Mouse (Mus musculus): ENCODE measurements around the gene Atp5mpl. TPM values are rescaled to one million over a fixed set of nuclear protein-coding genes. Genes with fewer than 3 reads are reported as not detected.
"Not testable (repeated sequence)": the region's sequence is repeated elsewhere in the genome, so short reads cannot be mapped to it uniquely, and the experiment has no call there.

The Atp5mpl gene
- polyA plus RNA-seq, 1 experiment: 8.8 TPM

DNA sequence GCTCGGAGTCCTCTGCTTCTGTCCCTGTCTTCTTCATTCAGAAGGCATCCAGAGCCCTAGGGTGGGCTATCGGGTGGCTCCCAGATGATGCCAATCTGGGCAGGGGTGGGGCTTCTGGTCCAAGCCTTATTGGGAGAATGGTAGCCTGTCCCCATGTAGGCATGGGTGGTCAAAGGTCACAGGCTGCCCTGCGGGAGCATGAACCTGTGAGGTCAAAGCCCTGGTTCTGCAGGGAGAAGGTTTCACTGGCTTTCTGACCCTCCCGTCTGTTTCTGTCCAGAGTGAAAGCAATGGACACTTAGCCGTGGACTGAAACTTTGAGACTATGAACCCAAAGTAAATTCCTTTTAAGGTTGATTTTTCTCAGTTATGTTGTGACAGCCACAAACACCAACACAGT lies 10.6 kb downstream of the Atp5mpl start:
- no peak overlapping the region for H3K4me3 ChIP-seq (ENCODE audit: extremely low read depth, insufficient read depth, insufficient read length)
- no peak for TF ChIP-seq POLR2A (IDR thresholded peaks at IDR 0.05; ENCODE audit: low read depth, low read length)
- TF ChIP-seq CTCF (IDR thresholded peaks at IDR 0.05; ENCODE audit: extremely low read depth, insufficient read depth, insufficient read length, insufficient replicate concordance): no peak
- H3K27me3 ChIP-seq (ENCODE audit: control insufficient read depth, insufficient read depth, low read length): no peaks in the 10 kb centered on the region
- H3K27ac ChIP-seq (ENCODE audit: insufficient read depth, low read length): no peak overlapping the region
- 93% methylated on average over 5 of the region's 5 CpGs for WGBS
- DNase-seq (ENCODE audit: low read depth in 1 of 2, low spot score in 2 of 2): no peak
- peaks cover 5% of the 10 kb centered on the region for H3K36me3 ChIP-seq (ENCODE audit: control insufficient read depth, insufficient read depth, low read length)
- H3K4me1 ChIP-seq (ENCODE audit: control insufficient read depth, insufficient read depth, insufficient read length): no peaks in the 10 kb centered on the region

GRCm38 (mm10) chr12:111951701-111952100 lies 15.1 kb downstream of the Atp5mpl start:
- TF ChIP-seq CTCF (IDR thresholded peaks at IDR 0.05; ENCODE audit: extremely low read depth, insufficient read depth, insufficient read length, insufficient replicate concordance): no peak
- TF ChIP-seq POLR2A (IDR thresholded peaks at IDR 0.05; ENCODE audit: low read depth, low read length): no peak
- Histone ChIP-seq H3K36me3 (ENCODE audit: control insufficient read depth, insufficient read depth, low read length) (no peaks in the 10 kb centered on the region), H3K4me3 (ENCODE audit: extremely low read depth, insufficient read depth, insufficient read length) (no peak overlapping the region), H3K27ac (ENCODE audit: insufficient read depth, low read length) (no peak overlapping the region), H3K4me1 (ENCODE audit: control insufficient read depth, insufficient read depth, insufficient read length) (no peaks in the 10 kb centered on the region), H3K27me3 (ENCODE audit: control insufficient read depth, insufficient read depth, low read length) (no peaks in the 10 kb centered on the region)
- 87% methylated on average over 5 of the region's 5 CpGs for WGBS
- DNase-seq (ENCODE audit: low read depth in 1 of 2, low spot score in 2 of 2): no peak

DNA sequence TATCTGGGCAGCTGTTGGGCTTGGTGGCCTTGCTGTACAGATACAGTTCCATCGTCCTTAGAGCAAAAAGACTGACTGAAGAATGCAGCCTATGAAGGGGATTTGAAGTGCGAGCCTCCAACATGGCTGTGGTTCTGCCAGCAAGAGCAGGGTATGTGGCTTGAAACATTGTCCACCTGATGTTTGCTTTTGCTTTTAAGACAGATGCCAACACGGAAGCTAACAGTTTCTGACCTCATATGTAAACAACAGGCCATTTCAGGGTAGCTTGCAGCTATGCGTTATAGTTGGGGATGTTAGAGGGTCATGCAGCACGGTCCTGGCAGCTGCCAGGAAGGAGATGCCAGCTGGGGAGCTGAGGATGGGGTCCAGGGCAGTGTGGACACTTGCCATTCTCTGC lies 16.3 kb downstream of the Atp5mpl start:
- H3K27me3 ChIP-seq (ENCODE audit: control insufficient read depth, insufficient read depth, low read length): no peaks in the 10 kb centered on the region
- H3K4me3 ChIP-seq (ENCODE audit: extremely low read depth, insufficient read depth, insufficient read length): no peak overlapping the region
- H3K36me3 ChIP-seq (ENCODE audit: control insufficient read depth, insufficient read depth, low read length): no peaks in the 10 kb centered on the region
- H3K27ac ChIP-seq (ENCODE audit: insufficient read depth, low read length): no peak overlapping the region
- TF ChIP-seq CTCF (IDR thresholded peaks at IDR 0.05; ENCODE audit: extremely low read depth, insufficient read depth, insufficient read length, insufficient replicate concordance) (no peak), POLR2A (IDR thresholded peaks at IDR 0.05; ENCODE audit: low read depth, low read length) (no peak)
- WGBS: 85% methylated on average over 5 of the region's 5 CpGs
- no peak for DNase-seq (ENCODE audit: low read depth in 1 of 2, low spot score in 2 of 2)
- peaks cover 1% of the 10 kb centered on the region; the same call in 1 of the 2 replicates for H3K4me1 ChIP-seq (ENCODE audit: control insufficient read depth, insufficient read depth, insufficient read length)

- peak overlapping the region; percentile 26; the same call in 1 of the 2 replicates for H3K27ac ChIP-seq (ENCODE audit: insufficient read depth, low read length)
Measured at GRCm38 (mm10) chr12:111946716-111947115, 20.1 kb downstream of the Atp5mpl start.

GRCm38 (mm10) chr12:111945765-111946655 lies 20.8 kb downstream of the Atp5mpl start:
- Histone ChIP-seq H3K4me1 (ENCODE audit: control insufficient read depth, insufficient read depth, insufficient read length) (peaks cover 12% of the 10 kb centered on the region; the same call in 1 of the 2 replicates), H3K27ac (ENCODE audit: insufficient read depth, low read length) (peak overlapping the region; percentile 42; the same call in 1 of the 2 replicates)
- whole genome bisulfite sequencing: 17% methylated on average over 13 of the region's 15 CpGs
- H3K4me3 ChIP-seq (ENCODE audit: extremely low read depth, insufficient read depth, insufficient read length); DNase-seq (ENCODE audit: low read depth in 1 of 2, low spot score in 2 of 2); H3K36me3 ChIP-seq (ENCODE audit: control insufficient read depth, insufficient read depth, low read length); H3K27me3 ChIP-seq (ENCODE audit: control insufficient read depth, insufficient read depth, low read length): not testable (repeated sequence)

More at GRCm38 (mm10) chr12:111946716-111947115, 20.1 kb downstream of the Atp5mpl start:
- 19% methylated on average over 2 of the region's 2 CpGs for WGBS
- no peaks in the 10 kb centered on the region for H3K36me3 ChIP-seq (ENCODE audit: control insufficient read depth, insufficient read depth, low read length)
- H3K27me3 ChIP-seq (ENCODE audit: control insufficient read depth, insufficient read depth, low read length): no peaks in the 10 kb centered on the region
- no peak overlapping the region for H3K4me3 ChIP-seq (ENCODE audit: extremely low read depth, insufficient read depth, insufficient read length)
- DNase-seq (ENCODE audit: low read depth in 1 of 2, low spot score in 2 of 2): peak; percentile 65 to 78
- peak; percentile 90; the same call in 1 of the 2 replicates for TF ChIP-seq CTCF (IDR thresholded peaks at IDR 0.05; ENCODE audit: extremely low read depth, insufficient read depth, insufficient read length, insufficient replicate concordance)
- TF ChIP-seq POLR2A (IDR thresholded peaks at IDR 0.05; ENCODE audit: low read depth, low read length): no peak
- H3K4me1 ChIP-seq (ENCODE audit: control insufficient read depth, insufficient read depth, insufficient read length): peaks cover 12% of the 10 kb centered on the region; the same call in 1 of the 2 replicates

DNA sequence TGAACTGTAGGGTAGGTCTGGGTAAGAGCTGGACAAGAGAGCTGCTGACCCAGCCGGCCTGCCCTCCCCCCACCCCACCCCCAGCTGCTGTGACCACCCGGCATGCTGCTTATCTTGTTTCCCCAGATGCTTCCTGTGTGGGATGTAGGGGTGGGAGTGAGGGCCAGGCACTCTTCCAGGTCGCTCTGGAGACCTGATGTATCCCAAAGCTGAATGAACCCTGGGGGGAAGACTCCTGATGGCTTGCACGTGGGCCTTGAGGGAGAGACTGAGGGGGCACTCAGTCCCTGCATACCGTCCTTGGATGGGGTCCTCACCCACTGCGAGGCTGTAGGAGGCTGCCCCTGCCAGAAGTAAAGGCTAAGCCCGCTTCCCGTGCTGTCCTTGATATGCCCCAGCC lies 21.7 kb downstream of the Atp5mpl start:
- DNase-seq (ENCODE audit: low read depth in 1 of 2, low spot score in 2 of 2): no peak
- WGBS: 27% methylated on average over 8 of the region's 8 CpGs
- H3K4me1 ChIP-seq (ENCODE audit: control insufficient read depth, insufficient read depth, insufficient read length): peaks cover 12% of the 10 kb centered on the region; the same call in 1 of the 2 replicates
- H3K27ac ChIP-seq (ENCODE audit: insufficient read depth, low read length): peak overlapping the region; percentile 42
- TF ChIP-seq POLR2A (IDR thresholded peaks at IDR 0.05; ENCODE audit: low read depth, low read length) (no peak), CTCF (IDR thresholded peaks at IDR 0.05; ENCODE audit: extremely low read depth, insufficient read depth, insufficient read length, insufficient replicate concordance) (no peak)
- no peaks in the 10 kb centered on the region for H3K36me3 ChIP-seq (ENCODE audit: control insufficient read depth, insufficient read depth, low read length)
- no peak overlapping the region for H3K4me3 ChIP-seq (ENCODE audit: extremely low read depth, insufficient read depth, insufficient read length)
- H3K27me3 ChIP-seq (ENCODE audit: control insufficient read depth, insufficient read depth, low read length): no peaks in the 10 kb centered on the region

- peaks cover 12% of the 10 kb centered on the region; the same call in 1 of the 2 replicates for H3K4me1 ChIP-seq (ENCODE audit: control insufficient read depth, insufficient read depth, insufficient read length)
- not testable (repeated sequence) for H3K4me3 ChIP-seq (ENCODE audit: extremely low read depth, insufficient read depth, insufficient read length); H3K27me3 ChIP-seq (ENCODE audit: control insufficient read depth, insufficient read depth, low read length); DNase-seq (ENCODE audit: low read depth in 1 of 2, low spot score in 2 of 2); H3K36me3 ChIP-seq (ENCODE audit: control insufficient read depth, insufficient read depth, low read length)
- H3K27ac ChIP-seq (ENCODE audit: insufficient read depth, low read length): peak overlapping the region; percentile 52; the same call in 1 of the 2 replicates
- WGBS: 13% methylated on average over 18 of the region's 20 CpGs
Measured at GRCm38 (mm10) chr12:111944065-111944987, 22.5 kb downstream of the Atp5mpl start.

Measured in spleen, adult 2 months (tissue).